Mouse (Mus musculus) small intestine, adult 2 months (tissue): ENCODE measurements around the gene Olfr1324. TPM values are rescaled to one million over a fixed set of nuclear protein-coding genes. Genes with fewer than 3 reads are reported as not detected.
"Not testable (repeated sequence)": the region's sequence is repeated elsewhere in the genome, so short reads cannot be mapped to it uniquely, and the experiment has no call there.

ENCODE experiments used
- H3K27ac ChIP-seq: fragments of 200-500 bp; 2 replicates; pipeline ENCODE4 v1.5.1; 2012; ENCODE audit warnings: low read depth, low read length, control low read depth, inconsistent platforms; ENCODE audit not compliant: insufficient read depth
- H3K27me3 ChIP-seq: fragments of 200-500 bp; 2 replicates; pipeline ENCODE4 v1.6.1; 2012; ENCODE audit warnings: mild to moderate bottlenecking, moderate library complexity, low read length, inconsistent platforms; ENCODE audit not compliant: control insufficient read depth, insufficient read depth
- H3K36me3 ChIP-seq: fragments of 200-500 bp; 2 replicates; pipeline ENCODE4 v1.6.1; 2012; ENCODE audit warnings: mild to moderate bottlenecking, low read length, control low read depth, inconsistent platforms; ENCODE audit not compliant: control insufficient read depth, insufficient read depth
- H3K4me1 ChIP-seq: fragments of 200-500 bp; 2 replicates; pipeline ENCODE4 v1.6.1; 2012; ENCODE audit warnings: low read length, inconsistent platforms, mixed read lengths; ENCODE audit not compliant: control insufficient read depth, insufficient read depth, insufficient read length
- H3K4me3 ChIP-seq: fragments of 200-500 bp; 2 replicates; pipeline ENCODE4 v1.5.1; 2012; ENCODE audit warnings: low read depth, mild to moderate bottlenecking, control low read depth, inconsistent platforms, low read length, moderate library complexity
- CTCF ChIP-seq: fragments of 200-500 bp; IDR thresholded peaks from 2 replicates; pipeline ENCODE4 v1.5.1; 2012; ENCODE audit warnings: low read depth, mild to moderate bottlenecking, control low read depth, inconsistent platforms, low read length, moderate library complexity, mixed read lengths; ENCODE audit not compliant: insufficient replicate concordance, insufficient read length; ENCODE audit errors: extremely low read depth
- POLR2A ChIP-seq: fragments of 200-500 bp; IDR thresholded peaks from 2 replicates; pipeline ENCODE4 v1.6.1; 2012; ENCODE audit warnings: low read depth, mild to moderate bottlenecking, control low read depth, inconsistent platforms, low read length, moderate library complexity
- WGBS: fragments of 180-500 bp; shearing (Covaris S2); methylation state at CpG from one replicate; pipeline ENCODE4 v1.1.7; 2018; 5-methylcytosine and 5-hydroxymethylcytosine counted together
- polyA plus RNA-seq: library from polyadenylated mRNA; depleted of rRNA; stranded (reverse); fragments of >200 nt; gene quantifications from 2 replicates; pipeline ENCODE4 v1.2.3, GENCODE M21; 2012; rRNA removed

Gene Olfr1324
- not detected in 2 replicates for polyA plus RNA-seq

DNA sequence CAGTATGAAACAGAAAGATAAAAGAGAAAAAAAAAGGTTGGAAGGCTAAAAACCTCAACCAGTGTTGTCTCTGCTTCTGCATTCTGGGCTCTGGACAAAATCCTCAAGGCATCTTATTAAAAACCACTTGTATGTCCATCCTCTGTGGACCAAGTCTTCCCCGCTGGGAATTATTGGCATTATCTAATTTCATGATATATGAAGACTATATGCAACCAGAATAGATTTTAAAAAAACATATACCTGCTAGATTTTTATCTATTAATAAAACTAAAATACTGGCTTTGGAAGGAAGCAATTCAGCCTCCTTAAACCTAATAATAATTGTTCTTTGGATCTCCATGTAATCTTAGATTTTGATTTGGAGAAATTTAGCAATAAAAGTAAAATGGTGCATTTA, at the start of gene Olfr1324:
TSS of gene Olfr1324 (minus strand) at position 101 of the 400 bp plus-strand sequence.
- no peak for TF ChIP-seq POLR2A
- Histone ChIP-seq H3K4me3 (no peak within 1 kb of the TSS), H3K27ac (no peak within 1 kb of the TSS), H3K27me3 (no peaks in the 10 kb centered on the region), H3K36me3 (no peaks in the 10 kb centered on the region), H3K4me1 (no peaks in the 10 kb centered on the region)
- WGBS, result 86% methylated on average over 1 of the region's 1 CpGs

DNA sequence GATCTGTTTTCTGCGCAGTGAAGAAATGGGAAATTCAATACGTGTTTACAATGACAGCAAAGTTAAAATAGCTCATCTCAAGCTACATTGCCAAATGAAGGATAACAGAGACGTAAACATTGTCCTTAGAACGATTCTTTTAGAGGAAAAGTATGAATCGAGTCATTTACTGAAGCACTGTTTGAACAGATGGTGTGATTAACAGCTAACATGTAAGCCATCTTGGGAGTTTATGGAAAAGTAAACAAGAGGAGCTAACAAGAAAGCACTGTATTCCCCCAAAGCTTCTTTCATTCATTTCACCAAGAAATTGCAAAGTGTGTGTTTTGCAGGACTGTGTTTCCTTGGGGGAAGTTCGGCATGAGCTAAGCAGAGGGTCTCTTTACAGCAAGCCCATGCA, 42.0 kb upstream of the Olfr1324 start:
- not testable (repeated sequence) for H3K36me3 ChIP-seq, H3K4me3 ChIP-seq, H3K27ac ChIP-seq, H3K4me1 ChIP-seq, H3K27me3 ChIP-seq
- 59% methylated on average over 6 of the region's 6 CpGs for WGBS

DNA sequence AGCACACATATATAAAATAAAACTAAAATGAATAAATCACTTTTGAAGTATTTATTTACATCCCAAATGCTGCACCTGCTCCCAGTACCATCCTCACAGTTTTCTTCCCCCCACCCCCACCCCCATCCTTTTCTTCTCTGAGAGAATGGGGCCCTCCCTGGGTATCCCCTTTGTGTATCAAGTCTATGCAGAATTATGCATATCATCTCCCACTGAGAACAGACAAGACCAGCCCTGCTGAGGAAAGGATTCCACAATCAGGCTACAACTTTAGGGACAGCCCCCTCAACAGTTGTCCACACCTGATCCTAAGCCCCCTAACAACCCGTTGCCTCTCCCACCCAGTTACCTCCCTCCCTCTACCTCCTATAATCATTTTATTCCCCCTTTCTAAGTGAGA, 27.8 kb upstream of the Olfr1324 start:
- TF ChIP-seq CTCF (no peak), POLR2A (no peak)
- no peak overlapping the region for H3K4me3 ChIP-seq
- no peak overlapping the region for H3K27ac ChIP-seq
- no peaks in the 10 kb centered on the region for H3K36me3 ChIP-seq
- 39% methylated on average over 1 of the region's 1 CpGs for WGBS
- H3K27me3 ChIP-seq, result no peaks in the 10 kb centered on the region
- H3K4me1 ChIP-seq, result no peaks in the 10 kb centered on the region

DNA sequence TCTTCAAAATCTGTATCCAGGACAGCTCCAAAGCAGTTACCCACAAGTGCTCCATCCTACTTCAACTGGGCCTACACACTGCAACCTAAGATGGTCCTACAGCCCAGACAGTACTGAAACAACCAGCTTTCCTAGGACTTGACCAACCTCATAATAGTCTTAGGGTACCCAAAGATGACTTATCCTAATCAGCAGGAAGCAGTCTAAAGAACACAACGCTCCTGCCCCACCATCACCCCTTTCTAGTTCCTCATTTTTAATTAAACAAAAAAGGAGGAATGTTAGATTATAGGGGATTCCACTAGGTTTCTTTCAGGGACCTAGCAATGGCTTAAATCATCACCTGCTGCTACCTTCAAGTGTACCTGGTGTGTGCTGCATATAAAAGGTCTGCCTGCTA, 15.1 kb upstream of the Olfr1324 start:
- Histone ChIP-seq H3K4me3 (no peak overlapping the region), H3K36me3 (no peaks in the 10 kb centered on the region), H3K27me3 (no peaks in the 10 kb centered on the region), H3K4me1 (no peaks in the 10 kb centered on the region), H3K27ac (no peak overlapping the region)
- 68% methylated on average over 1 of the region's 1 CpGs for WGBS
- no peak for TF ChIP-seq POLR2A
- no peak for TF ChIP-seq CTCF

DNA sequence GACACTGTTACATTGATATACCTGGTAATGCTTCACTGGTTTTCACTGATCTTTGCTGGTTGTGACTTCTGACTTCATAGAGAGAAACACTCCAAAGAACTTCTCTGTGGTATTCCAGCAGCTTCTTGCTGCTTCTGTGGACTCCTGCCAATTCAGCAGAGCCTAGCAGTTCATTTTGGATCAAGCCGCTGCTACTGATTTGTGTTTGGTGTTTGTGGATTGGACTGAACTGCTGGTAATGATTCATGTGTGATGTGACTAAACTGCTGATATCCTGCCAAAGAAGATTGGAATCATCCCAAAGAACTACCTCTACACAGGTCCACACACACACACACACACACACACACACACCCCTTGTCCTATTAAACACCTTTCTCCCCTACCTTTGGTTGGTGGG, 14.4 kb upstream of the Olfr1324 start:
- Histone ChIP-seq H3K27ac (no peak overlapping the region), H3K27me3 (no peaks in the 10 kb centered on the region), H3K36me3 (no peaks in the 10 kb centered on the region), H3K4me3 (no peak overlapping the region), H3K4me1 (no peaks in the 10 kb centered on the region)
- TF ChIP-seq POLR2A, result no peak
- TF ChIP-seq CTCF, result no peak
- 93% methylated on average over 1 of the region's 1 CpGs for WGBS

DNA sequence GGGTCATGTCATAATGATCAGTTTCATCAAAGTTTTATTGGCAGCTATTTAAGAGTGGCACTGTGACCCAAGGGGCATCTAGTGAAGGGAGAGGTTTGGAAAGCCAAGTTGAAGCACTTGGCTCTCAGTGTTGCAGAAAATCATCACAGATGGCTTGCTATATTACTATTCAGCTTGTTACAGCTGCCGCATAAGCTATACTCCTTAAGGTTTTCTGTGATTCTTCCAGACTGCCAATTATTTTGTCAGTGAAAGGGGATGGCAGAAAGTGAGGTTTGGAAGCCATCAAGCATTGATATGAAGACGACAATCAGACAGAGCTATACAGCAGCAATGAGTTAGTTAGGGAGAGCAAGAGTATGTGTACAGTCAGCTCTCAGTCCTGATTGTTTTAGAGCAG, 4.2 kb upstream of the Olfr1324 start:
- Histone ChIP-seq H3K36me3 (no peaks in the 10 kb centered on the region), H3K4me3 (no peak overlapping the region), H3K27ac (no peak overlapping the region), H3K27me3 (no peaks in the 10 kb centered on the region), H3K4me1 (no peaks in the 10 kb centered on the region)
- WGBS, result 81% methylated on average over 2 of the region's 2 CpGs
- TF ChIP-seq CTCF, result no peak
- no peak for TF ChIP-seq POLR2A

DNA sequence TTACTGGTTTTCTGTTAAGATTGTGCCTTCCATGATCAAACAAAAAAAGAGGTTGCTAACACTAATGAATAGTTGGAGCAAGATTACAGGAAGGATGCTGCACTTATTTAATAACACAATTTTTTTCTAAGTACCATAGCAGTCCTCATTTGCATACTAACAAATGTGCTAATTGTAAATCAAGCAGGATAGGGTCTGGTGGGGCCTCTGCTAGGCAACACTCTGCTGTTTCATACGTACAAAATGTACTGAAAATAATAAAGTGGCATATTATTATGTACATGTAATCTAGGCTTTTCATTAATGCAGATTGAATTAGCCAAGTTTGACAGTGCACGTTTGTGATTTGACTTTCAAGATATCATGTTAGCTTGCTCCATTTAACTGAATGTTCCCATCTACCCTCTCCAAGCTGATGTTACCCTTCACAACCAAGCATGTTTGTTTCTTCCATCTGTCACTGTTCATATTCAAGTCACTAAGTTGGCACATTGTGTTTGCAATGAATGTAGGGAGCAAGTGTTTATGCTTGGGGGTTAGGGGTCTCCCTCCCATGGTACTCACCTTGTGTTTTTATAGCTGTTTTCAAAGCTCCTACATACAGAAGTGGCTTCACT, 478 bp downstream of the Olfr1324 start:
- H3K4me3 ChIP-seq, result no peak overlapping the region
- TF ChIP-seq POLR2A (no peak), CTCF (no peak)
- no peaks in the 10 kb centered on the region for H3K27me3 ChIP-seq
- no peak overlapping the region for H3K27ac ChIP-seq
- H3K4me1 ChIP-seq, result no peaks in the 10 kb centered on the region
- H3K36me3 ChIP-seq, result no peaks in the 10 kb centered on the region
- 42% methylated on average over 2 of the region's 2 CpGs for WGBS

DNA sequence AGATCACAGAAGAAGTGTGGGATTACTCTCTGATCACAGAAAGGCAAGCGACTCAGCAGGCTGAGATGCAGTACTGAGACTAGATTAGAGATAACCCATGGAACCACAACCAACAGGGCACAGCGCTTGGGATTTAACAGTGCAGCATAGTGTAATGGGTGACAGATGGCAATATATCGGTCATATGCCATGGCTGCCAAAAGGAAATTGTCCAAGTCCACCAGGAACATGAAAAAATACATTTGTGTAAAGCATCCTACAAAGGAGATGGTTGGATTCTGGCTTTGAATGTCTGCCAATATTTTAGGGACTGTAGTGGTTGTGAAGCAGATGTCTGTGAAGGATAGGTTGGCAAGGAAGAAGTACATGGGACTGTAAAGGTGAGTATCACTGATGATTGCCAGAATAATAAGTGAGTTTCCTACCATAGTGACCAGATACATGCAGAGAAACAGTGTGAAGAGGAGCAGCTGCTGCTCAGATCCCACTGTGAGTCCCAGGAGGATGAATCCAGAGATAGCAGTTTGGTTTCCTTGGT, 2.3 kb downstream of the Olfr1324 start:
- H3K4me3 ChIP-seq, result no peak overlapping the region
- H3K27ac ChIP-seq, result no peak overlapping the region
- no peaks in the 10 kb centered on the region for H3K36me3 ChIP-seq
- no peaks in the 10 kb centered on the region for H3K4me1 ChIP-seq
- no peaks in the 10 kb centered on the region for H3K27me3 ChIP-seq
- TF ChIP-seq POLR2A (no peak), CTCF (no peak)
- WGBS, result 86% methylated on average over 3 of the region's 3 CpGs

DNA sequence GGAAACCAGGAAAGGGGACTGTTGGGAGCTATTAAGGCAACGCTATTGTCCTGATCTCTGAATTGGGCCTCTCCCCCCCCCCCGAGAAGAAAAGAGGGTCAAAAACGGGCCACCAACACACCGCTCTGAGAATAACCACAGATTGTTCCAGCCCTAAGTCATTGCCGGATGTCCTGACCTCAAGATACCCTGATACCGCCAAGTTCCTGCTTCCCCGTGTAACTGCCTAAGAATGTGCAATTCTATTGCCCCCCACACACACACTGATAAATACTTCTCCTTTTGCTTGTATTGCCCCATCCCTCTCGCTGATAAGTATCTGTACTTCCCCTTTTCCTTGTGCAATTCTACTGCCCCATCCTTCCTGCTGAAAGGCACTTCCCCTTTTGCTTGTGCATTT, 17.9 kb downstream of the Olfr1324 start:
- not testable (repeated sequence) for H3K27me3 ChIP-seq, H3K4me3 ChIP-seq, H3K27ac ChIP-seq, H3K4me1 ChIP-seq, H3K36me3 ChIP-seq
- WGBS, result 78% methylated on average over 8 of the region's 8 CpGs

DNA sequence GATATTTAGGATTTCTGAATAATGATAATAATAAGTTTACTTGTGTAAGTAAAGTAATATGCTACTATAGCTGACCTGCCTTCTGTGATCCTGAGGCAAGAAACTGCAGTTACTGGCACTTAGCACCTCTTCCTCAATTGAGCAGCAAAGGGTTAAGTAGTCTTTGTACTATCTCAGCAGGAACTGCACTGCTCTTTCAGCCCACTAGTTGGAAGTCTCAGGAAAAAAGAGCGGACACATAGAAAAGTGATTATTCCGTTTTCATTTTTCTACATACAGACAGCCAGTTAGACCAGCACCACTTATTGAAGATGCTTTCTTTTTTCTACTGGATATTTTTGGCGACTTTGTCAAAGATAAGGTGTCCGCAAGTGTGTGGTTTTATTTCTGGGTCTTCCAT, 37.7 kb downstream of the Olfr1324 start:
- H3K36me3 ChIP-seq, H3K4me1 ChIP-seq, H3K27me3 ChIP-seq, H3K27ac ChIP-seq, H3K4me3 ChIP-seq: not testable (repeated sequence)
- WGBS, result 79% methylated on average over 4 of the region's 4 CpGs
